Mouse (Mus musculus) kidney, postnatal 25 days (tissue): ENCODE data around the gene Gm6337.
"Not testable (repeated sequence)": the region's sequence is repeated elsewhere in the genome, so short reads cannot be mapped to it uniquely, and the experiment has no call there.

Experiments used
- DNase-seq, 2 experiments: peaks; one replicate each; pipeline ENCODE4 v3.0.0; 2021; ENCODE audit warnings: mixed read lengths in 2 of 2

The Gm6337 gene

GRCm38 (mm10) chr14:6058167-6058566 lies at the start of gene Gm6337:
Gene Gm6337, minus strand, starts transcription at chr14:6058267.
- not testable (repeated sequence) for DNase-seq

DNA sequence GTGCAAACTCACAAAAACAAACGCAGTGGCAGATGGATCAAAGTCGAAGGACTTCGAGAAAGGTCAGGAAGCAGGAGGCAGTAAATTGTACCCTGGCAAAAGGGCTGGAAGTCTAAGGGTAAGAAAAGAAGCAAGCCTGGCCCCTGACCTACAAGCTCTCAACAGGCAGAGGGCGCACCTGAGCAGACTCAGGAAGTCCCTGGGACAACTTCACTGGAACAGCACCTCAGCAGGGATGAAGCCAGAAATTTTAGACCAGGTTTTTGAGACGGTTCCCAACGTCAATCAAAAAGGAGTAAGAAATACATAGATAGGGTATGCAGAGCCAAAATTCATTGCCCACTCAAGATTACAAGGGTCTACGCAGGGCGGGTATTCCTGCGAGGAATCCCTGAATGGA lies 49.4 kb upstream of the Gm6337 start:
- not testable (repeated sequence) for DNase-seq

DNA sequence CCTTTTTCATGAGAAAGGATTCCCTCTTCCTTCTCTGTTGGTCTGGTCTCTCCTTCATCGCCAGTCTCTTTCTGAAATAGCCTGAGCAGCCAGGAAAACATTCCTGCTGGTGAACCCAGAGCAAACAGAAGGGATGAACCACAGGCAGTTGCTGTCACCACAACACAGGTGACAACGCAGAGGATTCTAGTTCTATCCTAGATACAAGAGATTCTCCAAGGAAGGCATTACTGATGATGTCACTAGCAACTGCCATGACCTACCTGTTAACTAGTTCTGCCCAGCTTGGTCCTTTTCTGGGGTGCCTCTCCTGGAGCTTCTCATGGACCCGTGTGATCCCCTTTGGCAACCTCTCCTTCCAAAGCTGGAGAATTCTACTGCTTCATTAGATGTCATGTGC lies 35.8 kb upstream of the Gm6337 start, which contains the start of gene Gm8206:
Gm8206 (minus strand) TSS at position 101 of the 400 bp plus-strand sequence.
- not testable (repeated sequence) for DNase-seq
